Mouse (Mus musculus): Measurements from ENCODE around the gene Setd1b.

The Setd1b gene

GRCm38 (mm10) chr5:123142161-123143157 lies at the start of gene Setd1b:
Setd1b (plus strand) TSS chr5:123142193.
- DNase-seq (ENCODE audit: low spot score in 2 of 2) = peak in 1 of 2 experiments; percentile 44

- DNase-seq (ENCODE audit: low spot score in 2 of 2) = no peak
These were observed 48.8 kb upstream of the Setd1b start for GRCm38 (mm10) chr5:123093077-123093633.

- no peak for DNase-seq (ENCODE audit: low spot score in 2 of 2)
These were observed 47.6 kb upstream of the Setd1b start for GRCm38 (mm10) chr5:123094238-123094991.

- DNase-seq (ENCODE audit: low spot score in 2 of 2) = no peak
These were observed 45.7 kb upstream of the Setd1b start for GRCm38 (mm10) chr5:123096299-123096698.

- DNase-seq (ENCODE audit: low spot score in 2 of 2) = no peak
These were observed 43.5 kb upstream of the Setd1b start for GRCm38 (mm10) chr5:123098487-123098886.

GRCm38 (mm10) chr5:123102376-123102775 lies 39.6 kb upstream of the Setd1b start:
- no peak for DNase-seq (ENCODE audit: low spot score in 2 of 2)

GRCm38 (mm10) chr5:123103556-123103955 lies 38.4 kb upstream of the Setd1b start:
- DNase-seq (ENCODE audit: low spot score in 2 of 2) = peak in 1 of 2 experiments; percentile 31

- no peak for DNase-seq (ENCODE audit: low spot score in 2 of 2)
These were observed 37.2 kb upstream of the Setd1b start for GRCm38 (mm10) chr5:123104769-123105168.

- DNase-seq (ENCODE audit: low spot score in 2 of 2) = no peak
These were observed 32.4 kb upstream of the Setd1b start for GRCm38 (mm10) chr5:123109452-123110203.

GRCm38 (mm10) chr5:123110296-123110721 lies 31.7 kb upstream of the Setd1b start:
- DNase-seq (ENCODE audit: low spot score in 2 of 2) = peak in 1 of 2 experiments; percentile 65

GRCm38 (mm10) chr5:123114109-123114508 lies 27.9 kb upstream of the Setd1b start:
- peak in 1 of 2 experiments; percentile 45 for DNase-seq (ENCODE audit: low spot score in 2 of 2)

- DNase-seq (ENCODE audit: low spot score in 2 of 2) = no peak
These were observed 27.1 kb upstream of the Setd1b start for GRCm38 (mm10) chr5:123114924-123115323.

- no peak for DNase-seq (ENCODE audit: low spot score in 2 of 2)
These were observed 25.9 kb upstream of the Setd1b start for GRCm38 (mm10) chr5:123116080-123116479.

GRCm38 (mm10) chr5:123117257-123117656 lies 24.7 kb upstream of the Setd1b start:
- DNase-seq (ENCODE audit: low spot score in 2 of 2) = peak; percentile 59 to 78

- DNase-seq (ENCODE audit: low spot score in 2 of 2) = no peak
These were observed 24.2 kb upstream of the Setd1b start for GRCm38 (mm10) chr5:123117773-123118172.

- no peak for DNase-seq (ENCODE audit: low spot score in 2 of 2)
These were observed 23.2 kb upstream of the Setd1b start for GRCm38 (mm10) chr5:123118826-123119225.

GRCm38 (mm10) chr5:123120624-123121215 lies 21.3 kb upstream of the Setd1b start:
- DNase-seq (ENCODE audit: low spot score in 2 of 2) = no peak

GRCm38 (mm10) chr5:123122181-123122580 lies 19.8 kb upstream of the Setd1b start:
- DNase-seq (ENCODE audit: low spot score in 2 of 2) = no peak

- no peak for DNase-seq (ENCODE audit: low spot score in 2 of 2)
These were observed 16.9 kb upstream of the Setd1b start for GRCm38 (mm10) chr5:123125105-123125504.

GRCm38 (mm10) chr5:123125638-123126406 lies 16.2 kb upstream of the Setd1b start:
- DNase-seq (ENCODE audit: low spot score in 2 of 2) = no peak
